Mouse (Mus musculus): ENCODE results near the gene Shmt1. TPM values are rescaled to one million over a fixed set of nuclear protein-coding genes. Genes with fewer than 3 reads are reported as not detected.

Shmt1 gene
- polyA plus RNA-seq, 1 experiment from 2014 or later: 71.7 TPM

GRCm38 (mm10) chr11:60770776-60771175, 40.7 kb downstream of the Shmt1 start:
- DNase-seq (ENCODE audit: low spot score): no peak
- WGBS: 86% methylated on average over 3 of the region's 3 CpGs
- Histone ChIP-seq H3K4me2 (ENCODE audit: low read depth, low read length, severe bottlenecking) (no peak overlapping the region), H3K36me3 (ENCODE audit: control insufficient read depth, insufficient read depth, low read length) (no peaks in the 10 kb centered on the region), H3K4me3 (ENCODE audit: low read depth, low read length) (no peak overlapping the region), H3K27me3 (ENCODE audit: control insufficient read depth, insufficient read depth, low read length) (no peaks in the 10 kb centered on the region), H3K9me3 (ENCODE audit: control insufficient read depth, low read length) (no peaks in the 10 kb centered on the region), H3K27ac (ENCODE audit: low read depth, low read length) (no peak overlapping the region), H3K9ac (ENCODE audit: low read length) (no peak overlapping the region), H3K4me1 (replicated peaks; ENCODE audit: control insufficient read depth, insufficient read depth, low read length) (peaks cover 5% of the 10 kb centered on the region)
- ATAC-seq (replicated peaks; ENCODE audit: low FRiP score): no peak

GRCm38 (mm10) chr11:60769322-60769721, 42.2 kb downstream of the Shmt1 start:
- Histone ChIP-seq H3K27me3 (ENCODE audit: control insufficient read depth, insufficient read depth, low read length) (no peaks in the 10 kb centered on the region), H3K9ac (ENCODE audit: low read length) (no peak overlapping the region), H3K4me2 (ENCODE audit: low read depth, low read length, severe bottlenecking) (no peak overlapping the region), H3K36me3 (ENCODE audit: control insufficient read depth, insufficient read depth, low read length) (no peaks in the 10 kb centered on the region), H3K9me3 (ENCODE audit: control insufficient read depth, low read length) (no peaks in the 10 kb centered on the region), H3K4me1 (replicated peaks; ENCODE audit: control insufficient read depth, insufficient read depth, low read length) (no peaks in the 10 kb centered on the region), H3K4me3 (ENCODE audit: low read depth, low read length) (no peak overlapping the region), H3K27ac (ENCODE audit: low read depth, low read length) (no peak overlapping the region)
- ATAC-seq (replicated peaks; ENCODE audit: low FRiP score) (no peak), DNase-seq (ENCODE audit: low spot score) (no peak)
- WGBS: 84% methylated on average over 2 of the region's 2 CpGs

- Histone ChIP-seq H3K9ac (ENCODE audit: low read length) (no peak overlapping the region), H3K4me2 (ENCODE audit: low read depth, low read length, severe bottlenecking) (no peak overlapping the region), H3K36me3 (ENCODE audit: control insufficient read depth, insufficient read depth, low read length) (no peaks in the 10 kb centered on the region), H3K27ac (ENCODE audit: low read depth, low read length) (no peak overlapping the region), H3K4me1 (replicated peaks; ENCODE audit: control insufficient read depth, insufficient read depth, low read length) (no peaks in the 10 kb centered on the region), H3K9me3 (ENCODE audit: control insufficient read depth, low read length) (no peaks in the 10 kb centered on the region), H3K27me3 (ENCODE audit: control insufficient read depth, insufficient read depth, low read length) (no peaks in the 10 kb centered on the region), H3K4me3 (ENCODE audit: low read depth, low read length) (no peak overlapping the region)
- DNase-seq (ENCODE audit: low spot score) (no peak), ATAC-seq (replicated peaks; ENCODE audit: low FRiP score) (no peak)
- WGBS: 86% methylated on average over 4 of the region's 4 CpGs
Measured at GRCm38 (mm10) chr11:60766969-60767368, 44.5 kb downstream of the Shmt1 start.

GRCm38 (mm10) chr11:60761681-60762080, 49.8 kb downstream of the Shmt1 start:
- H3K27me3 ChIP-seq (ENCODE audit: control insufficient read depth, insufficient read depth, low read length): no peaks in the 10 kb centered on the region
- H3K27ac ChIP-seq (ENCODE audit: low read depth, low read length): no peak overlapping the region
- no peak for ATAC-seq (replicated peaks; ENCODE audit: low FRiP score)
- H3K4me2 ChIP-seq (ENCODE audit: low read depth, low read length, severe bottlenecking): no peak overlapping the region
- H3K9ac ChIP-seq (ENCODE audit: low read length): no peak overlapping the region
- no peaks in the 10 kb centered on the region for H3K9me3 ChIP-seq (ENCODE audit: control insufficient read depth, low read length)
- no peaks in the 10 kb centered on the region for H3K4me1 ChIP-seq (replicated peaks; ENCODE audit: control insufficient read depth, insufficient read depth, low read length)
- no peak overlapping the region for H3K4me3 ChIP-seq (ENCODE audit: low read depth, low read length)
- 91% methylated on average over 3 of the region's 3 CpGs for WGBS
- DNase-seq (ENCODE audit: low spot score): no peak
- H3K36me3 ChIP-seq (ENCODE audit: control insufficient read depth, insufficient read depth, low read length): no peaks in the 10 kb centered on the region

- ATAC-seq (replicated peaks; ENCODE audit: low FRiP score): no peak
- WGBS: 92% methylated on average over 7 of the region's 7 CpGs
- H3K9me3 ChIP-seq (ENCODE audit: control insufficient read depth, low read length): no peaks in the 10 kb centered on the region
- H3K27me3 ChIP-seq (ENCODE audit: control insufficient read depth, insufficient read depth, low read length): no peaks in the 10 kb centered on the region
- peaks cover 2% of the 10 kb centered on the region; the same call in 1 of the 2 replicates for H3K36me3 ChIP-seq (ENCODE audit: control insufficient read depth, insufficient read depth, low read length)
- H3K4me1 ChIP-seq (replicated peaks; ENCODE audit: control insufficient read depth, insufficient read depth, low read length): no peaks in the 10 kb centered on the region
- H3K4me2 ChIP-seq (ENCODE audit: low read depth, low read length, severe bottlenecking): no peak overlapping the region
- no peak overlapping the region for H3K27ac ChIP-seq (ENCODE audit: low read depth, low read length)
- H3K4me3 ChIP-seq (ENCODE audit: low read depth, low read length): no peak overlapping the region
- no peak for DNase-seq (ENCODE audit: low spot score)
- H3K9ac ChIP-seq (ENCODE audit: low read length): no peak overlapping the region
Measured at GRCm38 (mm10) chr11:60755570-60755969, 55.9 kb downstream of the Shmt1 start.

GRCm38 (mm10) chr11:60740321-60740720, 71.2 kb downstream of the Shmt1 start:
- ATAC-seq (replicated peaks; ENCODE audit: low FRiP score): no peak
- no peak overlapping the region for H3K4me3 ChIP-seq (ENCODE audit: low read depth, low read length)
- H3K36me3 ChIP-seq (ENCODE audit: control insufficient read depth, insufficient read depth, low read length): peaks cover 3% of the 10 kb centered on the region; the same call in 1 of the 2 replicates
- no peak overlapping the region for H3K4me2 ChIP-seq (ENCODE audit: low read depth, low read length, severe bottlenecking)
- H3K9ac ChIP-seq (ENCODE audit: low read length): no peak overlapping the region
- no peak overlapping the region for H3K27ac ChIP-seq (ENCODE audit: low read depth, low read length)
- H3K9me3 ChIP-seq (ENCODE audit: control insufficient read depth, low read length): no peaks in the 10 kb centered on the region
- H3K4me1 ChIP-seq (replicated peaks; ENCODE audit: control insufficient read depth, insufficient read depth, low read length): no peaks in the 10 kb centered on the region
- DNase-seq (ENCODE audit: low spot score): no peak
- H3K27me3 ChIP-seq (ENCODE audit: control insufficient read depth, insufficient read depth, low read length): no peaks in the 10 kb centered on the region
- WGBS: 78% methylated on average over 3 of the region's 3 CpGs

Other genes starting within 250 kb of the Shmt1 start
- gene Llgl1, start 112.0 kb downstream of the Shmt1 start, polyA plus RNA-seq (2014; fragmentation: Nextera tagmentation; extraction: Ambion mirVana): 147 and 153 TPM in 2 replicates
- 74.8 and 81.4 TPM in 2 replicates for gene Flii, start 84.5 kb downstream of the Shmt1 start, polyA plus RNA-seq (2014; fragmentation: Nextera tagmentation; extraction: Ambion mirVana)
- 14.2 and 17.8 TPM in 2 replicates for gene Mief2, start 83.3 kb downstream of the Shmt1 start, polyA plus RNA-seq (2014; fragmentation: Nextera tagmentation; extraction: Ambion mirVana)
- 23.8 and 25.9 TPM in 2 replicates for gene Top3a, start 34.4 kb downstream of the Shmt1 start, polyA plus RNA-seq (2014; fragmentation: Nextera tagmentation; extraction: Ambion mirVana)
- gene Smcr8, start 34.2 kb downstream of the Shmt1 start, polyA plus RNA-seq (2014; fragmentation: Nextera tagmentation; extraction: Ambion mirVana): 11.0 and 11.6 TPM in 2 replicates
- 26.7 and 30.0 TPM in 2 replicates for gene Dhrs7b, start 18.9 kb upstream of the Shmt1 start, polyA plus RNA-seq (2014; fragmentation: Nextera tagmentation; extraction: Ambion mirVana)
- gene Tmem11, start 67.6 kb upstream of the Shmt1 start, polyA plus RNA-seq (2014; fragmentation: Nextera tagmentation; extraction: Ambion mirVana): 59.8 and 70.9 TPM in 2 replicates
- gene Natd1, start 103.0 kb upstream of the Shmt1 start, polyA plus RNA-seq (2014; fragmentation: Nextera tagmentation; extraction: Ambion mirVana): 25.7 and 26.1 TPM in 2 replicates
- 47.3 and 51.0 TPM in 2 replicates for gene Map2k3, start 120.3 kb upstream of the Shmt1 start, polyA plus RNA-seq (2014; fragmentation: Nextera tagmentation; extraction: Ambion mirVana)
- gene Kcnj12, start 210.8 kb upstream of the Shmt1 start, polyA plus RNA-seq (2014; fragmentation: Nextera tagmentation; extraction: Ambion mirVana): 0.16 TPM in 1 of 2 replicates, not detected in the other

Data from forebrain, embryonic 11.5 days (tissue).